Mouse (Mus musculus): Measurements from ENCODE around the gene Cd86.

Gene Cd86

GRCm38 (mm10) chr16:36613701-36614100 is 52.2 kb downstream of the Cd86 start:
- no peak for DNase-seq (ENCODE audit: low read depth in 1 of 2, low spot score in 2 of 2)

- DNase-seq (ENCODE audit: low read depth in 1 of 2, low spot score in 2 of 2) = no peak
These were observed 63.2 kb downstream of the Cd86 start for GRCm38 (mm10) chr16:36602632-36603031.

- peak in 1 of 2 experiments; percentile 16 for DNase-seq (ENCODE audit: low read depth in 1 of 2, low spot score in 2 of 2)
These were observed 67.6 kb downstream of the Cd86 start for GRCm38 (mm10) chr16:36598265-36598664.

GRCm38 (mm10) chr16:36596671-36597410 is 69.0 kb downstream of the Cd86 start:
- no peak for DNase-seq (ENCODE audit: low read depth in 1 of 2, low spot score in 2 of 2)

- no peak for DNase-seq (ENCODE audit: low read depth in 1 of 2, low spot score in 2 of 2)
These were observed 76.0 kb downstream of the Cd86 start for GRCm38 (mm10) chr16:36589898-36590297.

- DNase-seq (ENCODE audit: low read depth in 1 of 2, low spot score in 2 of 2) = no peak
These were observed 77.9 kb downstream of the Cd86 start for GRCm38 (mm10) chr16:36587971-36588370.

- DNase-seq (ENCODE audit: low read depth in 1 of 2, low spot score in 2 of 2) = no peak
These were observed 83.8 kb downstream of the Cd86 start for GRCm38 (mm10) chr16:36582073-36582472.

GRCm38 (mm10) chr16:36571942-36572341 is 93.9 kb downstream of the Cd86 start:
- DNase-seq (ENCODE audit: low read depth in 1 of 2, low spot score in 2 of 2) = no peak

GRCm38 (mm10) chr16:36561386-36562338 is 104.2 kb downstream of the Cd86 start, which contains the start of gene Casr:
Gene Casr (minus strand): TSS chr16:36562141.
- DNase-seq (ENCODE audit: low read depth in 1 of 2, low spot score in 2 of 2) = no peak

- no peak for DNase-seq (ENCODE audit: low read depth in 1 of 2, low spot score in 2 of 2)
These were observed 106.3 kb downstream of the Cd86 start for GRCm38 (mm10) chr16:36559573-36559972.

GRCm38 (mm10) chr16:36555672-36556165 is 110.2 kb downstream of the Cd86 start:
- no peak for DNase-seq (ENCODE audit: low read depth in 1 of 2, low spot score in 2 of 2)
